Mouse (Mus musculus): ENCODE measurements around the gene Lig1.

Gene Lig1

DNA sequence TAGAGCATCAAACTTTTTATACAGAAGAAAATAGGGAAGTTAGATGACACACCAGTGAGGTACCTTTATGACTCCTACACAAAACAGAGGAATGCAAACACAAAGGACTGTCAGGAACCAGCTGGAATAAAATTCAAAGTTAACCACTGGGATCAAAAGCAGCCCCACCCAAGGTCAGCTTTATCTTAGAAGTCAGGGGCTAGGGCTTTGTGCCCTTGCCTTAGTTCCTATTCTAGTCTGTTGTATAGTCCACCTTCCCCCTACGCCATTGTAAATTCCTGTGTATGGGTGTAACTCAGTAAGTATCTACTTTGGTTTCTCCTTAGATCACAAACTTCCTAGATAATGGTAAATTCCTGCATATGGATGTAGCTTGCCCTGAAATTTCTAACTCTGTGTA lies 20.6 kb downstream of the Lig1 start:
- no peak for TF ChIP-seq GATA4 (IDR thresholded peaks at IDR 0.05; ENCODE audit: insufficient replicate concordance, low read length)

DNA sequence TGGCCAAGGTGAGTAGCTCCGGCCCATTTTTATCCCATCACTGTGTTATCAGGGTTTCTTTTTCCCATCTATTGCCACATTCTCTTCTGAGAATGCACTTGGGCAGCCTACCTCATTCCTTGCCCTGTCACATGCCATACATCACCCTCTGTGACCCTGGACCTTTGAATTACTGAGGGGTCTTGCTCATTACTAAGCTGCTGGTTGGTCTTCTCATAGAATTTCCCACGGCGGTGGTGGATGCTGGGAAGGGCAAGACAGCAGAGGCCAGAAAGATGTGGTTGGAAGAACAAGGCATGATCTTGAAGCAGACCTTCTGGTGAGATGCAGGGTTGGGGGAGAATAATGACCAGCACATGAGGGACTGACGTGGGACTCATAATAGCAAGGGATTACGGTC lies 21.7 kb downstream of the Lig1 start:
- no peak for TF ChIP-seq GATA4 (IDR thresholded peaks at IDR 0.05; ENCODE audit: insufficient replicate concordance, low read length)

DNA sequence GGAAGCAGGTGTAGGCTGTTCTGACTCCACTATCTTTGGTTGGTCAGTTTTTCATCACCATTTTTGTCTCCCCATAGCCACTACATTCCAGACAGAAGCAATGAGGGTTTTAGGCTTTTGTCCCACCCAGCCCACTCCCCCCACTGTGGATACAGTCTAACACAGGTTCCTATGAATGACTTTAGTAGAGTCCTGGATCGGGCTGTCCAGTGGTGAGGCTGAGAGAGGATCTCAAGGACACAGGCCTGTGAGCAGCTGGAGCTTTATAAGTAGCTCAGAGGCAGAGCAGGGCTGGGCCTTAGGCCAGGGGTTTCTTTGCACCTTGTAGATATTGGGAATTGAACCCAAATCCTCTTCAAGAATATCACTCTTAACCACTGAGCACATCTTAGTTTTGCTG lies 24.6 kb downstream of the Lig1 start:
- TF ChIP-seq GATA4 (IDR thresholded peaks at IDR 0.05; ENCODE audit: insufficient replicate concordance, low read length), result no peak

DNA sequence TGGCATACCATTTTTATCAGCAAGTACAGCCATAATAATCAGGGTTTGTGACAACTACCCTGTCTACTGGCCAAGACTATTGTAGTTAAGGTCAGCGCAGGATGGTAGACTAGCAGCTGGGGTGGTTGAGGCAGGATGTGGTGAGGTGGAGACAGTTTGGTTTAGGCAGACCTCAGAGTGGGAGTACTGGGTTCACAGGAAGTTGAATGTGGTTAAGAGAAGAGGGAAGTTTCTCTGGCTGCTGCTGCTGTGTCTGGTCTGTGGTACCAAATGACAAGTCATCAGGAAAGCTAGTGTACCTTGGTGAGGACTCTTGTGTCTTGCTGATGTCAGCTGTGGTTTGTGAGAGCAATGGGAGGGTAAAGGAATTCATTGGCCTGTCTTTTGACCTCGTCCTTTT lies 25.7 kb downstream of the Lig1 start:
- TF ChIP-seq GATA4 (IDR thresholded peaks at IDR 0.05; ENCODE audit: insufficient replicate concordance, low read length), result no peak

DNA sequence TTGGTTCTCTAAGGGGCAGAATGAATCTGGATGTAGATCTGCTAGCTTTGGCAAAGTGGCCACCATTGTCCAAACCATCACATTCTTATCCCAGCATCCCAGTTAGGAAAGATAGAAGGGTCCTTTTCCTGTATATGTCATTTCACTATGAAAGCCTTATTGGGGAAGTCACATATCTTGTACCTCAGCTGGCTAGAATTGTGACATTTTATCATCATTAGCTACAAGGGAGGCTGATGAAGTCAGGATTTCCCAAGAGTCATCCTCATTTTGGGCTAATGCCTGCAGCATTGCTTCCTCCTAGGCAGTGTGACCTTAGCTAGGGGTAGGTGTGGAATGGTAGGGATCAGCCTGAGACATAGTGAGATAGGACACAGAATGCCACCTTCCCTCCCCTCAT lies 26.3 kb downstream of the Lig1 start:
- no peak for TF ChIP-seq GATA4 (IDR thresholded peaks at IDR 0.05; ENCODE audit: insufficient replicate concordance, low read length)

DNA sequence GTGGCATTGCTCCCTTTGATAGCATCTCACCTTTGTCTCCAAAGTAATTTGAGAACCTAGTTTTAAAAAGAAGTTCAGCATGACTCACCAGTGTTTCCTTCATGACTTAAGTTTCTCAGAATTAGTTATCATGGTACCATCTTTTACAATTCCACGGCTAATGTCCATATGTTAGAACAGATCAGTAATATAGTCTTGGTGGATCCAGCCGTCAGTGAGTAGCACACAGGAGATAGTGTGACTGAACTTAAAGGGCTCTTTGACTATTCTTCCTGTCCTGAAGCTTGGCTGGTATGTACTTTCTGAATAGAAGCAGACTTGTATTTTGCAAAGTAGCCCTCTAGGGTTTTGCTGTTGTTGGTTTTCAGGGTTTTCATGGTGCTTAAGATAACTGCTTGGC lies 32.3 kb downstream of the Lig1 start:
- TF ChIP-seq GATA4 (IDR thresholded peaks at IDR 0.05; ENCODE audit: insufficient replicate concordance, low read length), result no peak

DNA sequence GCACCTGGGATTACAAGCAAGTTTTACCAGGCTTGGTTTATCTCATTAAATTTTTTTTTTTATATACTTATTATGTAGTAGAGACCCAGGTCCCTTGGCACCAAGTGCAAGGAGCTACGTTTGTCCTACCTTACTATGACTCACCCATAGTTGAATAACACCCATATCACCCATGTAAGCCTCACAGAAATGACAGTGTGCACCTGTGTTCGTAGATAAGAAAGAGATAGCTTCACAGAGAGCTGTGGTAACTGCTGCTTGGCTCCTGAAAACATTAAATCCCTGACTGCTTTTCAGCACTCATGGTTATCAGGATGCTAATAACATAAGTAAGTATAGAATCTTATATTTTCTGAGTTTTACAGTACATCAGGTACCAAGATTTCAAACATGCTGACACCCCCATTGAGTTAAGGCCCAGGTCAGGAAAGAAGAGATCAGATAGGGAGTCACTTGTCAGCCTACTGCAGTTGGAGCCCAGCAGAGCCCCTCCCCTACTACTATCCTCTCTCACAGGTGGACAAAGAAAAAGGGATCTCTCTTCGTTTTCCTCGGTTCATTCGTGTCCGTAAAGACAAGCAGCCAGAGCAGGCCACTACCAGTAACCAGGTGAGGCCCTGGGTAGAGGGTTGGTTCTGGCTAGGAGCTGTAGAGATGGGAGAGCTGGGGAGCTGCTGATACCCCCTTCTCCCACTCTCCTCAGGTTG lies 33.6 kb downstream of the Lig1 start:
- TF ChIP-seq GATA4 (IDR thresholded peaks at IDR 0.05; ENCODE audit: insufficient replicate concordance, low read length), result no peak

DNA sequence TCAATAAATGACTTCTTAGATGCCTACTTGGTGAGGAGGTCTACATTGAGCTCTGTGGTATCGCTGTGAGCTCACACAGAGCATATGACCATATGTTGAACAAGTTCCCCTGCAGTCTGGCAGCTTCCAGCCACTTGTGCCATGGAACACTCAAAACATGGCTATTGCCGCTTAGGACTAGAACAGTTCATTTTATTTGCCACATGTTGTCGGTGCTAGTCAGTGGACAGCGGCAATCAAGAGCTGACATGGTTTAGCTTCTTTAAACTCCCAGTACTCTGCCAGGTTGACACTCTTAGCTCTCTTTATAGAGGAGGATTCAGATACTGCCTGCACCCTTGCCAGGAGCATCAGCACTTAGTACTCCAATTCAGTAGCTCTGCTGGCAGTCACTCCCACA lies 34.3 kb downstream of the Lig1 start:
- TF ChIP-seq GATA4 (IDR thresholded peaks at IDR 0.05; ENCODE audit: insufficient replicate concordance, low read length), result no peak

DNA sequence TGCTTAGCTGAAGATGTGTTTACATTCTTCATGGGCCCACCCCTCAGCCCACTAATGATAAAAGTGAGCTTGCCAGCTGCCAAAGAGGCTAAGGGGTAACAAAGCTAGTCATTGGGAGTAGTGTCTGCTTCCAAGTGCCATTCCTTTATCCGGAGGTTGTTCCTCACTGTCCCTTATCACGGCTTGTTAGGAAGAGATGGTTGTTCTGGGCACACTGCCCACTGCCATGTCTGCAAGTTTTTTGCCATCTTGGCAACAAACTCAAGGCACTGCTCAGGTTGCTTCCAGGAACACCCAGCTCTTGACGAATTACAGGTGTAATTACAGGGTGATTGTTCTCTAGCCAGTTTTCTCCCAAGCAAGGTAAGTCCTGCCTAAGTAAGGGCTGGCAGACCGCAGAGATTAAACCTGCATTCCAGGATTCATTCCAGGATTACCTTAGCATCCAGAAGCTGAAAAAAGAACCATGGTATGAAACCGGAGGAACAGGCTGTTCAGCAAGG lies 37.1 kb downstream of the Lig1 start:
- TF ChIP-seq GATA4 (IDR thresholded peaks at IDR 0.05; ENCODE audit: insufficient replicate concordance, low read length), result no peak

DNA sequence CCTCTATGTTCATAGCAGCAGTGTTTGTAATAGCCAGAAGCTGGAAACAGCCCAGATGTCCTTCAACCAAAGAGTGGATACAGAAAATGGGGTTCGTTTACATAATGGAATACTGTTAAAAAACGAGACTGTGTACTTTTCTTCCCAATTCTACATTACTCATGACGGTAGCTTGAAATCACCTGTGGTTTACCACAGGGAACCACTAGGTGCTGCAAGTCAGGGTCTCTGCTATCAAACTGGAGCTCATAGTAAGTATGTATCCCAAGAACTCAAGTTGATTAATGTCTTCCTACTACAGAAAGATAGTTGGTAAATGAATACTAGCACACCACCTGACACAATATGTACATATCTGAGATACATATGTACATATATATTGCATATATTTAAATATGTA lies 44.3 kb downstream of the Lig1 start:
- TF ChIP-seq GATA4 (IDR thresholded peaks at IDR 0.05; ENCODE audit: insufficient replicate concordance, low read length), result no peak

DNA sequence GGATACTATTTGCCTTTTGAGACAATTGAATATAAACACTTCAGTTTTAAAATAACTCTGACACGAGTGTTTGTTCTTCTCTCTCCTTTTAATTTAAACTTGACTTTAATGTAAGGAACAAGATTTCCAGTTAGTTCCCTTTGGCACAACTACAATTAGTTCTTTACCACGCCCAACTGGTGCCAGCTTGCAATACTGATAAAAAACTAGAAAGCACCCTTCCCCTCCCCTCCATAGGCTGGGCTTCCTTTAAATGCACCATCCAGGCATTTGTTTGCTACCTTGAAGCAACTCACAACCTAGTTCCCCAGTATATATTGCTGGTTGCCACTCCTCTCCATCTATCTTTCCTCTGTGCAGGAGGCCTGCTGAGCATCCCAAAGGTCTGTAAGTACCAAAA lies 47.2 kb downstream of the Lig1 start, which contains the start of gene Pla2g4c:
Gene Pla2g4c, plus strand, starts transcription at position 340 of the 400 bp plus-strand sequence.
- no peak for TF ChIP-seq GATA4 (IDR thresholded peaks at IDR 0.05; ENCODE audit: insufficient replicate concordance, low read length)

DNA sequence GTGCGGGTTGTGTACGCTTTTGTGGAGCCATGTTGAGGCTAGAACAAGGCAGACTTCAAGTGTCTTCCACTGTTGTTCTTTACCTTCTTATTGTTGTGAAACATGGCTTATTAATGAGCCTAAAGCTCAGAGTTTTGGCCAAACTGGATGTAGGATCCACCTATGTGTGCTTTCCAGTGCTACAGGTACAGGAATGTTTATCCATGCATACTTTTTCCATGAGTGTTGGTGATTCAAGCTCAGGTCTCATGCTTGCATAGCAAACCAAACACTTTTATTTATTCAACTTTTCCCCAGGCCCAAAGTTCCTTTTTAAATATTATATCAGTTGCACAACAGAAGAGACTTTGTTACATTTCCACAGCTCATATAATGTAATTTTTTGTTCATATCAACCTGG lies 53.5 kb downstream of the Lig1 start:
- no peak for TF ChIP-seq GATA4 (IDR thresholded peaks at IDR 0.05; ENCODE audit: insufficient replicate concordance, low read length)

DNA sequence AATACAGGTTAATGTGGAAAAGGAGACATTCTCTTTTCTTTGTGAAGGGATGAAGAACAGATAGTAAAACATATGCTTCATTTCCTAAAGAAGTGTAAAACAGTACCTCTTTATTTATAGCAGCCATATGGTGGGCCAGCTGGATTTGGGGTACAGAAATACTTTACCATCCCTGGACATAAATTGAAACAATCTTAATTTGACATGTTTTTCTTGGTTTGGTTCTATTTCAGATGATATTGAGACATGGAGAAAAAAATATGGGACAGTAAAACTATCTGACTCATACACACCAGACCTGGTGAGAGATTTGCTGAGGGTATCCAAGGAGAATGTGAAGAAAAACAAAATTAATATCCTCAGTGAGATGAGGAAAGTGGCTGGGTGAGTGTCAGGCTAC lies 78.9 kb downstream of the Lig1 start:
- TF ChIP-seq GATA4 (IDR thresholded peaks at IDR 0.05; ENCODE audit: insufficient replicate concordance, low read length), result no peak

Measured in liver, adult (tissue).